Mouse (Mus musculus) heart, postnatal 0 days (tissue): ENCODE measurements around the gene Mgrn1.

Experiments
- CTCF ChIP-seq: IDR thresholded peaks from 2 replicates; pipeline ENCODE4 v1.5.1; 2016; ENCODE audit warnings: antibody characterized with exemption, control low read depth, low read depth
- EP300 ChIP-seq: IDR thresholded peaks from 2 replicates; pipeline ENCODE4 v1.6.1; 2016; ENCODE audit warnings: antibody characterized with exemption, low read depth

- no peak for TF ChIP-seq CTCF
- no peak for TF ChIP-seq EP300
Measured at GRCm38 (mm10) chr16:4870490-4870889, 15.6 kb upstream of the Mgrn1 start.
